In the genomic region with DNA sequence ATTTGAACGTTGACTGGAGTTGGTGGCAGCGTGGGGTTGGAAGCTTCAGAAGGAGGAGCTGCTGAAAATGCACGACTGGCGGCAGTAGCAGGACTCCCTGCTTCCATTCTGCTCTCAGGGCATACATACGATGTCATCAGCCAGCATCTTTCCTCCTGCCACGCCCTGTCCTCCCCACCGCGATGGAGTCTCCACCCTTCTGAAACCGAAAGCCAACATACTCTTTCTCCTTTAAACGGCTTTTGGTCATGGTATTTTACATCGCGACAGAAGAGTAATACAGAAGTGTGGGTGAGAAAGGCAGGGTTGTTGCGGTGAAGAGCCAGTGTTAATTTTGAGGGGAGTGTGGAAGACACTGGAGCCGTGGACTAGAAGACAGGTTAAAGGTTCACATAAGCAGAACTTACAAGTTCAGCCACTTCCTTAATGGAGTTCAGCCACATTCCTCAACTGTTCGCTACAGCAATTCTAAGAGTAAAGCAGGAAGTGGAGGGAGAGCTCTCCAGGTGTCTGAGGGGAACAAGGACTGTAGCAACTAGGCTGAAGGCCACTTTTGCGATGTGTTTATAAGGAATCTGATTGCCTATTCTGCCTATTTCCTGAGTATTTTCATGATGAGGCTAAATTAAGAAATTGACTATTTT, we compare ENCODE assay signal across 9 mouse cellular contexts. TPM values are rescaled to one million over a fixed set of nuclear protein-coding genes. Genes with fewer than 3 reads are reported as not detected.
DNase-seq lines count a peak whose midpoint lies in the region; ATAC-seq and TF ChIP-seq lines count a peak whose summit lies in the region.
"Had no signal": no experiment of that assay in that cellular context is flagged by ENCODE, and none has a peak within 500 bp of the region (broad histone marks: within the 10 kb centered on the region; RNA-seq: fewer than 3 reads in every experiment).

No protein-coding gene starts in this region.

- no peak overlapping the region for H3K4me3 ChIP-seq in forebrain, postnatal 0 days (ENCODE audit: low read depth, low read length)
- no peak overlapping the region for H3K4me3 ChIP-seq in forebrain, embryonic 11.5 days (ENCODE audit: low read depth, low read length)
- H3K4me3 ChIP-seq in ES-Bruce4 (ENCODE audit: low read depth, low read length), result no peak overlapping the region
- peak overlapping the region; percentile 25; the same call in 1 of the 2 replicates for H3K4me3 ChIP-seq in embryonic fibroblast, embryonic 13.5 days (ENCODE audit: insufficient read depth, low read length)

- peaks cover under 1% of the 10 kb centered on the region; the same call in 1 of the 2 replicates for H3K4me1 ChIP-seq in forebrain, postnatal 0 days (ENCODE audit: insufficient read depth)
- no peaks in the 10 kb centered on the region for H3K4me1 ChIP-seq in forebrain, embryonic 11.5 days (replicated peaks; ENCODE audit: control insufficient read depth, insufficient read depth, low read length)
- H3K4me1 ChIP-seq in ES-Bruce4 (ENCODE audit: control insufficient read depth, insufficient read depth, low read length), result peaks cover 5% of the 10 kb centered on the region
- H3K4me1 ChIP-seq in embryonic fibroblast, embryonic 13.5 days (ENCODE audit: control insufficient read depth, insufficient read depth, low read length), result no peaks in the 10 kb centered on the region

- TF ChIP-seq POLR2A in ES-Bruce4 (IDR thresholded peaks at IDR 0.05; ENCODE audit: insufficient read depth, low read length), result no peak
- peak; percentile 45 for TF ChIP-seq POLR2A in embryonic fibroblast, embryonic 13.5 days (IDR thresholded peaks at IDR 0.05; ENCODE audit: low read depth, low read length)

- H3K27ac ChIP-seq in forebrain, postnatal 0 days (ENCODE audit: low read depth, low read length), result no peak overlapping the region
- no peak overlapping the region for H3K27ac ChIP-seq in forebrain, embryonic 11.5 days (ENCODE audit: low read depth, low read length)
- no peak overlapping the region for H3K27ac ChIP-seq in ES-Bruce4 (ENCODE audit: insufficient read depth, low read length)
- H3K27ac ChIP-seq in embryonic fibroblast, embryonic 13.5 days (ENCODE audit: insufficient read depth, low read length), result no peak overlapping the region

- no peak overlapping the region; the same call in 1 of the 2 replicates for H3K9ac ChIP-seq in forebrain, postnatal 0 days
- no peak overlapping the region for H3K9ac ChIP-seq in forebrain, embryonic 11.5 days (ENCODE audit: low read length)
- H3K9ac ChIP-seq in ES-Bruce4 (ENCODE audit: low read depth, poor library complexity, severe bottlenecking), result no peak overlapping the region

- 0 out of 2 replicates have a peak, but pooled peaks have one; percentile 14 for TF ChIP-seq EP300 in ES-Bruce4 (IDR thresholded peaks at IDR 0.05; ENCODE audit: insufficient read depth, low read depth, low read length)

- no peaks in the 10 kb centered on the region for H3K36me3 ChIP-seq in forebrain, postnatal 0 days (ENCODE audit: insufficient read depth)
- no peaks in the 10 kb centered on the region for H3K36me3 ChIP-seq in forebrain, embryonic 11.5 days (ENCODE audit: control insufficient read depth, insufficient read depth, low read length)
- no peaks in the 10 kb centered on the region for H3K36me3 ChIP-seq in ES-Bruce4 (ENCODE audit: control insufficient read depth, insufficient read depth, low read length, poor library complexity, severe bottlenecking)

- H3K4me2 ChIP-seq in forebrain, postnatal 0 days (ENCODE audit: low read depth), result peak overlapping the region; percentile 13; the same call in 1 of the 2 replicates
- H3K4me2 ChIP-seq in forebrain, embryonic 11.5 days (ENCODE audit: low read depth, low read length, severe bottlenecking), result no peak overlapping the region

- 51% methylated on average over 16 of the region's 16 CpGs for WGBS in forebrain, postnatal 0 days
- 59% methylated on average over 16 of the region's 16 CpGs for WGBS in forebrain, embryonic 11.5 days

- no peak for DNase-seq in forebrain, postnatal 0 days
- DNase-seq in forebrain, embryonic 11.5 days (ENCODE audit: low spot score), result no peak
- DNase-seq in induced T-regulatory cell, adult 2 months (ENCODE audit: low read depth), result peak; percentile 89
- DNase-seq in lung, postnatal 14 days, result peak; percentile 13
- peak; percentile 54 to 79 for DNase-seq in spleen, postnatal 10 days (ENCODE audit: low spot score in 2 of 2)
- DNase-seq in adipocyte (ENCODE audit: low spot score), result no peak

- no peak for TF ChIP-seq CTCF in forebrain, postnatal 0 days (IDR thresholded peaks at IDR 0.05; ENCODE audit: low read depth)
- no peak for TF ChIP-seq CTCF in ES-Bruce4 (IDR thresholded peaks at IDR 0.05; ENCODE audit: low read depth, low read length)
- TF ChIP-seq CTCF in embryonic fibroblast, embryonic 13.5 days (IDR thresholded peaks at IDR 0.05; ENCODE audit: borderline replicate concordance, insufficient read depth, low read length), result no peak

- H3K27me3 ChIP-seq in forebrain, postnatal 0 days (ENCODE audit: insufficient read depth, low read length), result no peaks in the 10 kb centered on the region
- no peaks in the 10 kb centered on the region for H3K27me3 ChIP-seq in forebrain, embryonic 11.5 days (ENCODE audit: control insufficient read depth, insufficient read depth, low read length)
- H3K27me3 ChIP-seq in ES-Bruce4 (ENCODE audit: control insufficient read depth, insufficient read depth, low read length, poor library complexity, severe bottlenecking), result no peaks in the 10 kb centered on the region
- H3K27me3 ChIP-seq: Patski had no signal

- ATAC-seq in forebrain, postnatal 0 days, result no peak; the same call in 1 of the 2 replicates
- ATAC-seq in forebrain, embryonic 11.5 days (replicated peaks; ENCODE audit: low FRiP score), result no peak
- ATAC-seq: Patski had no signal

- no peaks in the 10 kb centered on the region for H3K9me3 ChIP-seq in forebrain, postnatal 0 days (ENCODE audit: low read length)
- no peaks in the 10 kb centered on the region for H3K9me3 ChIP-seq in forebrain, embryonic 11.5 days (ENCODE audit: control insufficient read depth, low read length)
- H3K9me3 ChIP-seq in ES-Bruce4 (replicated peaks; ENCODE audit: control insufficient read depth, insufficient read depth, low read length, poor library complexity, severe bottlenecking), result no peaks in the 10 kb centered on the region

RNA-seq across cellular contexts. Expression of gene Nipa2, which starts 6.1 kb away (rescaled TPM):
- total RNA-seq in forebrain, postnatal 0 days (2014; rRNA removed), result 41.2 and 43.0 TPM in 2 replicates
- 31.1 and 36.7 TPM in 2 replicates for polyA plus RNA-seq in forebrain, postnatal 0 days (2015; fragmentation: Nextera tagmentation; extraction: Ambion mirVana)
- 49.9 and 51.5 TPM in 2 replicates for polyA plus RNA-seq in forebrain, embryonic 11.5 days (2014; fragmentation: Nextera tagmentation; extraction: Ambion mirVana)
- polyA plus RNA-seq in ES-Bruce4 (2011; ENCODE audit: insufficient read depth, insufficient read length, low read depth, missing spikeins), result 44.9 and 47.6 TPM in 2 replicates
- polyA plus RNA-seq in embryonic fibroblast, embryonic 13.5 days (2011; ENCODE audit: insufficient read length, low read depth, missing spikeins), result 56.6 and 61.0 TPM in 2 replicates

RNA-seq across cellular contexts. Expression of gene Nipa1, which starts 51.4 kb away (rescaled TPM):
- total RNA-seq in forebrain, postnatal 0 days (2014; rRNA removed), result 48.1 and 51.2 TPM in 2 replicates
- polyA plus RNA-seq in forebrain, postnatal 0 days (2015; fragmentation: Nextera tagmentation; extraction: Ambion mirVana), result 27.2 and 33.6 TPM in 2 replicates
- polyA plus RNA-seq in forebrain, embryonic 11.5 days (2014; fragmentation: Nextera tagmentation; extraction: Ambion mirVana), result 7.3 and 9.6 TPM in 2 replicates
- polyA plus RNA-seq in ES-Bruce4 (2011; ENCODE audit: insufficient read depth, insufficient read length, low read depth, missing spikeins), result 2.3 and 3.3 TPM in 2 replicates
- 12.2 and 13.8 TPM in 2 replicates for polyA plus RNA-seq in embryonic fibroblast, embryonic 13.5 days (2011; ENCODE audit: insufficient read length, low read depth, missing spikeins)

Comparison
In these comparisons a context has a peak if more than half of its experiments do, and no peak if none do; other contexts are left out.
1. DNase-seq: peak in induced T-regulatory cell, adult 2 months (single experiment), lung, postnatal 14 days (single experiment) and spleen, postnatal 10 days (2 of 2); none in forebrain, postnatal 0 days (single experiment), forebrain, embryonic 11.5 days (single experiment) and adipocyte (single experiment).